Mouse (Mus musculus) skeletal muscle tissue, adult 2 months (tissue): ENCODE data around the gene Trim38.

Experiments
- DNase-seq: peaks from one replicate; pipeline ENCODE4 v3.0.0-alpha.2; 2012; ENCODE audit warnings: low read depth, low spot score

The Trim38 gene

DNA sequence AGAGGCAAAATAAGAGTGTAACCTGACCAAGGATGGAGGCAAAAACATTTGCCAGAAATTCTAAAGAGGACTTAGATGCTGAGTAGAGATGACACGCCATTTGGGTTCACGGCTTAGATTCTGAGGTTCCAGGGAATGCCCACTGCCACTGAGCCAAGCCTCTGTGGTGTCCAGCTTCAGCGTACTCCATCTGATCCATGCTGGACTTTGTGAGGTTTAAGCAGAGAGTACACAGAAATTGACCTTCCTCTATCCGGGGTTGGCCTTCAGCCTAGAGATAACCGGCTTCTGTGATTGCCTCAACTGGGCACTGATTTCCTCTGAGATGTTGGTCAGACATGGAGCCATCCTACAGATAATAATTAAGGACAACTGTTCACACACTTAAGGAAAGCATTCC, 66.9 kb downstream of the Trim38 start:
- DNase-seq, result no peak

DNA sequence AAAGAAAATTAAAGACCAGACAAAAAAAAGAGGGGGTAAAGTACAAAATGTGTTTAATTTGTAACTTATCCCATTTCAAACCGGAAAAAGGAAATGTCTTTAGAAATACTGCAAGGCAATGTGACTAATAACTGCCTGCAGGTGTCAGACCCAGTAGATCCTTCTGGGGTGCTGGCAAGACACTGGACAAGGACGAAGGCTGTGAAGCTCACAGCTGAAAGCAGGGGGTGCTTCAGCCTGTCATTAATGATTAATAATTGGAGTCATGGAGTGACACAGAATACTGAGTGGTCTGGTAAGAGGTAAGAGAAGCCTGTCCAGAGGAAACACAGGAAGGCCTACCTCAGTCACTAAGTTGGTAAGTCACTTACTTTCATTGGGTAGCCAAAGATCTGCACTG, 69.6 kb downstream of the Trim38 start, which contains the start of gene Slc17a3:
TSS of gene Slc17a3 (plus strand) at position 127 of the 400 bp plus-strand sequence.
- DNase-seq, result no peak
